Mouse (Mus musculus) heart, adult 2 months (tissue): ENCODE measurements around the gene Kcnh1. TPM values are rescaled to one million over a fixed set of nuclear protein-coding genes. Genes with fewer than 3 reads are reported as not detected.

ENCODE experiments used
- DNase-seq, 2 experiments: peaks; one replicate each; pipeline ENCODE4 v3.0.0; 2021
- H3K27ac ChIP-seq: fragments of 200-600 bp; 2 replicates; pipeline ENCODE4 v1.8.1; 2022
- H3K27me3 ChIP-seq: fragments of 200-500 bp; 2 replicates; pipeline ENCODE4 v1.6.1; 2012; ENCODE audit warnings: mild to moderate bottlenecking, low read length, inconsistent platforms, mixed read lengths; ENCODE audit not compliant: control insufficient read depth, insufficient read depth
- H3K36me3 ChIP-seq: fragments of 200-500 bp; 2 replicates; pipeline ENCODE4 v1.6.1; 2012; ENCODE audit warnings: low read length, inconsistent platforms; ENCODE audit not compliant: control insufficient read depth, insufficient read depth
- H3K4me1 ChIP-seq: fragments of 200-500 bp; 2 replicates; pipeline ENCODE4 v1.6.1; 2011; ENCODE audit warnings: low read length; ENCODE audit not compliant: control insufficient read depth, insufficient read depth
- H3K4me3 ChIP-seq: fragments of 200-600 bp; 2 replicates; pipeline ENCODE4 v1.8.1; 2022
- H3K79me2 ChIP-seq: fragments of 200-500 bp; replicated peaks from 2 replicates; pipeline ENCODE4 v1.6.1; 2012; ENCODE audit warnings: mild to moderate bottlenecking, inconsistent platforms, low read length, moderate library complexity, mixed read lengths; ENCODE audit not compliant: control insufficient read depth, insufficient read depth
- H3K9ac ChIP-seq: fragments of 200-500 bp; 2 replicates; pipeline ENCODE4 v1.6.1; 2012; ENCODE audit warnings: low read depth, mild to moderate bottlenecking, control low read depth, inconsistent platforms, low read length, mixed read lengths
- CTCF ChIP-seq: fragments of 200-600 bp; IDR thresholded peaks from 2 replicates; pipeline ENCODE4 v1.8.1; 2022; ENCODE audit warnings: antibody characterized with exemption, mild to moderate bottlenecking, moderate library complexity
- EP300 ChIP-seq: fragments of 200-500 bp; IDR thresholded peaks from 2 replicates; pipeline ENCODE4 v1.6.1; 2011; ENCODE audit warnings: low read depth, low read length, control low read depth; ENCODE audit not compliant: insufficient read depth
- POLR2A ChIP-seq: fragments of 200-500 bp; IDR thresholded peaks from 2 replicates; pipeline ENCODE4 v1.6.1; 2011; ENCODE audit warnings: mild to moderate bottlenecking, low read depth, low read length, control low read depth; ENCODE audit not compliant: insufficient read depth
- WGBS: fragments of 180-500 bp; shearing (Covaris S2); methylation state at CpG from one replicate; pipeline ENCODE4 v1.1.7; 2018; 5-methylcytosine and 5-hydroxymethylcytosine counted together
- intact Hi-C: fragments of 180-260 bp; cut with DNase I; formaldehyde crosslinking; loops from one replicate; pipeline ENCODE4 v1.15.1; 2025
- polyA plus RNA-seq: library from polyadenylated mRNA; depleted of rRNA; stranded (reverse); fragments of >200 nt; gene quantifications from 2 replicates; pipeline ENCODE4 v1.2.3, GENCODE M21; 2012
- total RNA-seq, 2 experiments: library from RNA; stranded (reverse); gene quantifications; 2 replicates each; pipeline ENCODE4 v1.2.3; 2021

Gene Kcnh1
- total and polyA plus RNA-seq, 3 experiments = 0.05 to 0.09 (median 0.06) TPM

DNA sequence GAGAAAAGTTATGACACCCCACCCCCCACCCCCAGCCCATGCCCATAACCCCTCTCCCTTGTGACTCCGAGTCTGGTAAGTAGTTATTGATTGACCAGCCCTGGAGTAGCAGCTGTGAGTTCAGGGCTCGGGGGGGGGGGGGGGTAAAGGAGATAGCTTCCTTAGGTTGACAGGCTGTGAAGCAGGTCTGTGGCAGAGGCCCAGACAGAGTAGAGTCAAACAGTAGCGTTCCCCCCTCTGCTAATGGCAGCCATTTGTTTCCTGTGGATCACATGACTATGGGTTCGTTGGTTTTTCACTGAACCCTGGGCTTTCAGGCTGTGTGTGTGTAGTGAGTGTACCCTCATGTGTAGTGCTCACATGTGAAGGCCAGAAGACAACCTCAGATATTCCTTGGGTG lies 102.8 kb downstream of the Kcnh1 start:
- intact Hi-C loops = no loop called here
- H3K27me3 ChIP-seq = no peaks in the 10 kb centered on the region
- no peaks in the 10 kb centered on the region for H3K79me2 ChIP-seq
- H3K27ac ChIP-seq = no peak overlapping the region
- no peaks in the 10 kb centered on the region for H3K36me3 ChIP-seq
- TF ChIP-seq CTCF = no peak
- no peak for TF ChIP-seq EP300
- TF ChIP-seq POLR2A = no peak
- DNase-seq = no peak
- no peak overlapping the region for H3K4me3 ChIP-seq
- H3K9ac ChIP-seq = no peak overlapping the region
- WGBS = 57% methylated on average over 4 of the region's 4 CpGs
- H3K4me1 ChIP-seq = no peaks in the 10 kb centered on the region

DNA sequence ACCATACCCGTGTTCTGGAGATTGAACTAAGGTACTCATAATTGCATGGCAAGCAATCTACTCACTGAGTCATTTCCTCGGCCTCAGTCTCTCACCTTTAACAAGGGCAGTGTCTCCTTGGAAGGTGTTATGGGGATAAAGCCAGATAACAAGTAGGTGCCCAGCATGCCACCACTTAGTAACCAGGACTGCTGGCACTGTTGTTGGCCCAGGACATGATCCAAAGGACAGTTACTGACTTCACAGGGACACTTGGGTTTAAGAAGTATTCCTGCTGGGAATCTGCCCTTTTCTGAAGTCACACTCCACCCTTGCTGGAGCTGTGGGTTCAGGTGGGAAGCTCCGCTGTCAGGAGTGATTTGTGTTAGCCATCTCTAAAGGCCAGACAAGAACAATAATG lies 103.3 kb downstream of the Kcnh1 start:
- Histone ChIP-seq H3K79me2 (no peaks in the 10 kb centered on the region), H3K36me3 (no peaks in the 10 kb centered on the region), H3K4me3 (no peak overlapping the region), H3K27ac (no peak overlapping the region), H3K27me3 (no peaks in the 10 kb centered on the region), H3K9ac (no peak overlapping the region), H3K4me1 (no peaks in the 10 kb centered on the region)
- 68% methylated on average over 3 of the region's 3 CpGs for WGBS
- TF ChIP-seq POLR2A (no peak), CTCF (no peak), EP300 (no peak)
- intact Hi-C loops = no loop called here
- no peak for DNase-seq

DNA sequence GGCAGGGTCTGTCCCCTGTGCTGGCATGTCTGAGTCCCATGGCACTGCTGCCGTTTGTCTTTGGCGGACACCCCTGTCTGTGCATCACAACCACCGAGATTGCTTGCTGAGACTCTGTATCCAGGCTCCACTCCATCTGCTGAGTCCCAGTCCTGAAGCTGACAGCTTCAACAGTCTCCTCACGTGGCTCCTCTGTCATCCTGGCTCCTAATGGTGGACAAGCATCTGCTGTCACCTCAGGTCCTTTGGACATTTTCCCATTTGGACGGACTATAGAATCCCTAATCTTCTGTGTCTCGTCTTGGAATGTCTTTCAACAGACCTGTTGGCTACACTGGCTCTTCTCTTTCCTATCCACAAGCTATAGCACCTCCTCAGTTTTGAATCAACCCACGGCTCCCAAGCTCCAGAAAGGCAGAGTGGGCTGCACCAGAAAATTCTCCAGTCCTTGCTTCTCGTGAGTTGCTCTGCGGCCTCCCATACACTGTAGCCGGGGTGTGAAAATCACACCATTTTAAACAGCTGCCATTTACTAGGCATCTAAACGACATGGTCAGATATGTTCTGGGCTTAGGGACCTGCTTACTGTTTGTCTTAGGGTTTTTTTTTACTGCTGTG lies 104.8 kb downstream of the Kcnh1 start:
- 67% methylated on average over 11 of the region's 11 CpGs for WGBS

DNA sequence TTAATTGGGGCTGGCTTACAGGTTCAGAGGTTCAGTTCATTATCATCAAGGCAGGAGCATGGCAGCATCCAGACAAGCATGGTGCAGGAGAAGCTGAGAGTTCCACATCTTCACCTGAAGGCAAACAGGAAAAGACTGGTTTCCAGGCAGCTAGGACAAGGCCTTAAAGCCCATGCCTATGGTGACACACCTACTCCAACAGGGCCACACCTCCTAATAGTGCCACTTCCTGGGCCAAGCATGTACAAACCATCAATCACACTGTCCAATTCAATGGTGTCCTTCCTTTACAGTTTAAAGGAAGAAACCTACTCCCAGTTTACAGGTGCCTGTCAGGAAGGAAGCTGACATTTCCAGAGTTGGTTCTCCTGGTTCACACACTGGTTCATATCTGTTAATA lies 105.3 kb downstream of the Kcnh1 start:
- no peaks in the 10 kb centered on the region for H3K27me3 ChIP-seq
- H3K27ac ChIP-seq = no peak overlapping the region
- H3K4me1 ChIP-seq = no peaks in the 10 kb centered on the region
- DNase-seq = no peak
- TF ChIP-seq CTCF (no peak), POLR2A (no peak), EP300 (no peak)
- H3K4me3 ChIP-seq = no peak overlapping the region
- H3K36me3 ChIP-seq = no peaks in the 10 kb centered on the region
- intact Hi-C loops = no loop called here
- no peak overlapping the region for H3K9ac ChIP-seq
- H3K79me2 ChIP-seq = no peaks in the 10 kb centered on the region

More for the DNA sequence above, 104.8 kb downstream of the Kcnh1 start:
- Histone ChIP-seq H3K36me3 (no peaks in the 10 kb centered on the region), H3K9ac (no peak overlapping the region), H3K27me3 (no peaks in the 10 kb centered on the region), H3K4me1 (no peaks in the 10 kb centered on the region), H3K79me2 (no peaks in the 10 kb centered on the region), H3K27ac (no peak overlapping the region), H3K4me3 (no peak overlapping the region)
- intact Hi-C loops = no loop called here
- TF ChIP-seq POLR2A = no peak
- no peak for TF ChIP-seq CTCF
- no peak for TF ChIP-seq EP300
- DNase-seq = no peak

DNA sequence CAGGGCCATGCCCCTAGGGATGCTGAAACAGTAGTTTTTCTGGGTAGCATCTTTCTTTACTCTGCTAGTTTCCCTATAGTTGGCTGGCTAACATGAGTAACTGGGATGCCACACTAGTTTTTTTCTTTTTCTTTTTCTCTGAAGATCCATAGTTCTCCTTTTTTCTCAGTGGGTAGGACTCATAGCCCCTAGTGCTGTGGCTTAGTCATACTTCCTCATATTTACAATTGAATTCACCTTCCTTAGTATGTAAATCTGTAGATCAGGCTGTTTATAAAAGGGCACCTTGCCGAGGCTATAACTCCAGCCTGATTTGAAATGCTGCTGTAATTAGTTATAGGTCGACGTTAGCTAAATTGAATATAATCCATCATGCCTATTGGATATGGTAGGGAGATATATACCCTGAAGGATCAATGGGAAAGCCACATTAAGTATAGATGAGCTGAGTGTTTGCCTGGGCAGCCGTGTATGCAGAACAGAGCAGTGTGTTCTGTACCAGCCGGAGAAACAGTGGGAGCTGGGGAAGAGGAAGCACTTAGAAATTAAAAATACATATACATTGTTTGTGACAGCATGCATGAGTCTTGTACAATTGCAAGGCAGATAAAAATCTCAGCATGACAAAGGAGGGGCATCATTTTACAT lies 107.0 kb downstream of the Kcnh1 start:
- Histone ChIP-seq H3K27me3 (no peaks in the 10 kb centered on the region), H3K36me3 (no peaks in the 10 kb centered on the region), H3K79me2 (no peaks in the 10 kb centered on the region), H3K27ac (no peak overlapping the region), H3K4me1 (no peaks in the 10 kb centered on the region), H3K4me3 (no peak overlapping the region), H3K9ac (no peak overlapping the region)
- WGBS = 72% methylated on average over 5 of the region's 5 CpGs
- no peak for TF ChIP-seq EP300
- TF ChIP-seq POLR2A = no peak
- TF ChIP-seq CTCF = no peak
- intact Hi-C loops = no loop called here
- no peak for DNase-seq

DNA sequence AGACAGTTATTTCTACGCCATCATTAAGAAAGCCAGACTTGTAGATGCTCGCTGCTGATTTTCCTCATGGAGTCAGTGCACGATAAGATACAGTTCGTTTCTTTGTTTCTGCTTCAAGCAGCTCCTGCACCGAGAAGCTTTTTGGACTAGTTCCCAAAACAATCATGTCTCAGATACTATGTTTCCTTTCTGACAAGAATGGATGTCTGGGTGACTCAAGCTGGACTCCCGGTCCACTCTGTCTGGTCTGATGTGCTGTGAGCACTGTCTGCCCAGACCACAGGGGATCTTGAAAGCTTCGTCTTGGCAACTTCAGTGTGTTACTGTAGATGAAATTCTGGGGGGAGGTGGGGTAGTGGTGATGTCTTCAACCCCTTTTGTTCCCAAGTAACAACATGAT lies 109.8 kb downstream of the Kcnh1 start:
- Histone ChIP-seq H3K4me3 (no peak overlapping the region), H3K27me3 (no peaks in the 10 kb centered on the region), H3K27ac (no peak overlapping the region), H3K36me3 (no peaks in the 10 kb centered on the region), H3K9ac (no peak overlapping the region), H3K79me2 (no peaks in the 10 kb centered on the region), H3K4me1 (no peaks in the 10 kb centered on the region)
- TF ChIP-seq CTCF (no peak), POLR2A (no peak), EP300 (no peak)
- DNase-seq = no peak
- 46% methylated on average over 7 of the region's 7 CpGs for WGBS
- intact Hi-C loops = no loop called here
